Mouse (Mus musculus): ENCODE measurements at regions not wholly inside any gene's neighbourhood (a gene's known extent, or its start where the extent isn't known, plus 50 kb on each side); places are given as distances from the start of the nearest gene placed in this dataset.
A peak's percentile ranks its signal among the peaks of the same experiment; 100 is the strongest.

GRCm38 (mm10) chr16:92955087-92955486, 129.1 kb upstream of the Runx1 start:
- TF ChIP-seq CTCF (IDR thresholded peaks at IDR 0.05): no peak
- intact Hi-C loops (cut with DNase I): no loop called here
- no peak overlapping the region for H3K4me3 ChIP-seq
- DNase-seq (ENCODE audit: extremely low spot score in 1 of 2, low spot score in 2 of 2): no peak
- no peak overlapping the region for H3K27ac ChIP-seq

DNA sequence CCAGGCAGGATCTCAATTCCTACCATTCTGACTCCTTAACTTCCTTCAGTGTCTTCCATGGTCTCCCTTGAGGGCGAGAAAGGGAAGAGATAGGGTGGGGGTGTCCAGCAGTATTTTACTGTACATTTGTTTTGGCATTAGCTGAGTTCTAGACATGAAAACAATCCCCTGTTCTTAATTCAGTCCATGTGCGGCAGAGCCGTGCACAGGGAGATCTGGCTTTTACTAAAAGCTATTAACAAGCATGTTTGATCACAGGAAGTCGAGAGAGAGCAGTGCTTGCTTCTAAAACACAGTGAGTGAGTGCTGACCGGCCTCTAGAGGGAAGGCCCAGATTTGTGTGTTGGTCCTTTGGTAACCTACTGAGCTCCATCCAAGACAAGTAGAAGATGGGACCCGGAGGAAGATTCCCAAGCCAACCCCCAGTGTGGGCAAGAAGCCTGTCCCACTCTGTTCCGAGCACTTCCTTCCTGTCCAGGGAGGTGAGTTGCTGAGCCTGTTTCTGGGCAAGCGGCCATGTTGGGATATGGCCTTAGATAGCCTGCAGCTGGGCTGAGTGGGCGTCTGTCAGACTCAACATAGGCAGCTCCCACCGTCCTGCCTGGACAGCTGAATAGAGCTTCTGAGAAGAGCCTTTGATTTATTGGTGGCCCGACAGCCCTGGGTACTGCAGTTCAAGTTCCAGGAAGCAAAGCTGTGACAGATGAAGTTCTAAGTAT, 128.1 kb upstream of the Runx1 start:
- intact Hi-C loops (cut with DNase I): no loop called here
- no peak for DNase-seq (ENCODE audit: extremely low spot score in 1 of 2, low spot score in 2 of 2)
- TF ChIP-seq CTCF (IDR thresholded peaks at IDR 0.05): no peak
- H3K27ac ChIP-seq: no peak overlapping the region
- no peak overlapping the region for H3K4me3 ChIP-seq

DNA sequence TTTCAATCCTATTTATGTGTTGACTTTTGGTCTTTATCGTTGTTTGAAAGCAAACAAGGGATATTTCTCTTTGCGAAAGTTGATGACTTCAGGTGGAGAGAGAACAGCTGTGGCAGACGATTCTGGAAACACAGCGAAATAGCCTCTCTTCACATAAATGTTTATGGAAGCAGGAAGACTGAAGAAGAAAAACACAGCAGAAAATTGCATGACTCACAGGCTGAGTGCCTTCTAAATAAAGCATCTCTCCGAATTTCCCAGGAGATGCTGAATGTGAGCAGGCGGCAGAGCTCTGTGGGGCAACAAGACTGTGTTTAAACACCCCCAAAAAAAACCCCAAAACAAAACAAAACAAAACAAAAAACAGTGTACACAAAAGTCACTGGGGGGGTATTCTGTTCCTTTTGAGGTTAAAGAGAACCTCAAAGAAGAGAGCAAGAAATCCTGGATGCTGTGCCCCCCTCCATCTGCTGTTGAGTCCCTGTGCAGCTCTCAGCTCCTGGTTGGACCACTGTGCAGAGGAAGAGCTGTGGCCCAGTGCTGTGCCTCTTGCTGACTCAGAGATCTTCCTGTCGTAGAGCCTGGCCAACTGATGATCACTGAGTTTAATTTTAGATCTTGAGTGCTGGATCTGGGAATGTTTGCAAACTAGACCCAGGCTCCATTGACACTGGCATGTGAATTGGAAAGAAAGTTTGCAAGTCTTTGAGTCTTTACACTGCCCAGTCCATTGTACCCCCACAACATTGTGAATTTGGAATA, 126.6 kb upstream of the Runx1 start:
- Histone ChIP-seq H3K4me3 (no peak overlapping the region), H3K27ac (peak overlapping the region; percentile 40; the same call in 1 of the 2 replicates)
- intact Hi-C loops (cut with DNase I): no loop called here
- no peak for TF ChIP-seq CTCF (IDR thresholded peaks at IDR 0.05)
- DNase-seq (ENCODE audit: extremely low spot score in 1 of 2, low spot score in 2 of 2): peak; percentile 15 to 16

DNA sequence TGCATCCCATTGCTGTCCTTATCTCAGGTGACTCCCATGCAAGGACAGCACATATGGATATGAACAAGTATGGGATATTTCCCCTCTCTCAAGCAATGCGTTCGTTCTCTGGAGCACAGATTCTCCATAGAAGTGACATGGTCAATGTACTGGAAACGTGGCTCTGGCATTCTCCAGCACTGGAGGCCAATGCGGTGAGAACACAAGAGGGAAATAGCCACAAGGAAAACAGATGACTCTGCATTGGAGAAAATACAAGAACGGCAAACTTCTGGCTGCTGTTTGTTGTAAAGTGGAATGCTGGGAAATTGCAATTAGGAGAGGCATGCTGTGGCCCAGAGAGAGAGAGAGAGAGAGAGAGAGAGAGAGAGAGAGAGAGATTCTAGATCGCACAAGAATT, 125.6 kb upstream of the Runx1 start:
- no peak for DNase-seq (ENCODE audit: extremely low spot score in 1 of 2, low spot score in 2 of 2)
- Histone ChIP-seq H3K4me3 (no peak overlapping the region), H3K27ac (no peak overlapping the region)
- intact Hi-C loops (cut with DNase I): no loop called here
- no peak for TF ChIP-seq CTCF (IDR thresholded peaks at IDR 0.05)

- Histone ChIP-seq H3K4me3 (no peak overlapping the region), H3K27ac (no peak overlapping the region)
- no peak for TF ChIP-seq CTCF (IDR thresholded peaks at IDR 0.05)
- intact Hi-C loops (cut with DNase I): no loop called here
- DNase-seq (ENCODE audit: extremely low spot score in 1 of 2, low spot score in 2 of 2): peak in 1 of 2 experiments; percentile 10
Observed at GRCm38 (mm10) chr16:92948494-92948893, 122.5 kb upstream of the Runx1 start.

- no peak for TF ChIP-seq CTCF (IDR thresholded peaks at IDR 0.05)
- no peak for DNase-seq (ENCODE audit: extremely low spot score in 1 of 2, low spot score in 2 of 2)
- intact Hi-C loops (cut with DNase I): no loop called here
- no peak overlapping the region for H3K27ac ChIP-seq
- no peak overlapping the region for H3K4me3 ChIP-seq
Observed at GRCm38 (mm10) chr16:92946554-92946953, 120.6 kb upstream of the Runx1 start.

- Histone ChIP-seq H3K4me3 (no peak overlapping the region), H3K27ac (no peak overlapping the region)
- no peak for TF ChIP-seq CTCF (IDR thresholded peaks at IDR 0.05)
- no peak for DNase-seq (ENCODE audit: extremely low spot score in 1 of 2, low spot score in 2 of 2)
- intact Hi-C loops (cut with DNase I): no loop called here
Observed at GRCm38 (mm10) chr16:92943901-92944300, 118.0 kb upstream of the Runx1 start.

DNA sequence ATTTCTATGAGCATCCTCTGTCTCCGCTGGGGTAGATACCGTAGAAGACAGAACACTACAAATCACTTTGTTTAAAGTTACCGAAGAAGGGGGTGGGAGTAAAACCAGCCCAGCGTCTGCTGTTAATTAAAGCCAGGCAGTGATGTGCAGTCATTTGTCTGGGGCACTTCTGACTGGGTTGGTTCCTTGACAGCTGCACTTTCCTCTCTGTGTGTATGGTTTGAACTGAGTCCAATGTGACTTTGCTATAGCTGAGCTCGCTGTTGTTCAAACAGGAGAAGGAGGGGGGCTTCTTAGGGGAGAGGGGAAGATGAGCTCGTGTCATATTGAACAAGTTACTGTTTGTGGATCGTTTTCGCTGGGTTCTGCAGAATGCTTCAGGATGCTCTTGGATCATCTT, 113.7 kb upstream of the Runx1 start:
- intact Hi-C loops (cut with DNase I): no loop called here
- no peak for DNase-seq (ENCODE audit: extremely low spot score in 1 of 2, low spot score in 2 of 2)
- H3K27ac ChIP-seq: no peak overlapping the region
- TF ChIP-seq CTCF (IDR thresholded peaks at IDR 0.05): no peak
- H3K4me3 ChIP-seq: no peak overlapping the region

- TF ChIP-seq CTCF (IDR thresholded peaks at IDR 0.05): no peak
- intact Hi-C loops (cut with DNase I): no loop called here
- Histone ChIP-seq H3K27ac (no peak overlapping the region), H3K4me3 (no peak overlapping the region)
- DNase-seq (ENCODE audit: extremely low spot score in 1 of 2, low spot score in 2 of 2): no peak
Observed at GRCm38 (mm10) chr16:92935848-92936535, 110.0 kb upstream of the Runx1 start.

DNA sequence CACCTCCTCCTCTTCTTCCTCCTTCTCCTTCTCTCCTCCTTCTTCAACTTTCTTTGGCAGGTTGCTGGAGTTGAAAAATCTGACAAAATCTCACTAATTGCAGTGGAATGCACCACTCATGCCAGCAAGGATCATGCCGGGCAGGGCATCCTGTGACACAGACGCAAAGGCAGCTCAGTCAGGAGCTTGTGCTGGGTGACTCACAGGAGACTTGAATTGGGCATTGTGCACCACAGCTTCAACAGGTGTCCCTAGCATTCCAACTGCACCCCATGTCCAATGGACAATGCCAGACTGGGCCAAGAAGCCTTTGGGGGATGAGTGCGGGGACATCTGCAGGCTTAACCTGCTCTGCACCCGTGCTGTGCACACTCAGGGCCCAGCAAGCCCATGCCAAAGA, 104.2 kb upstream of the Runx1 start:
- no peak for DNase-seq (ENCODE audit: extremely low spot score in 1 of 2, low spot score in 2 of 2)
- no peak for TF ChIP-seq CTCF (IDR thresholded peaks at IDR 0.05)
- no peak overlapping the region for H3K27ac ChIP-seq
- intact Hi-C loops (cut with DNase I): no loop called here
- H3K4me3 ChIP-seq: no peak overlapping the region

DNA sequence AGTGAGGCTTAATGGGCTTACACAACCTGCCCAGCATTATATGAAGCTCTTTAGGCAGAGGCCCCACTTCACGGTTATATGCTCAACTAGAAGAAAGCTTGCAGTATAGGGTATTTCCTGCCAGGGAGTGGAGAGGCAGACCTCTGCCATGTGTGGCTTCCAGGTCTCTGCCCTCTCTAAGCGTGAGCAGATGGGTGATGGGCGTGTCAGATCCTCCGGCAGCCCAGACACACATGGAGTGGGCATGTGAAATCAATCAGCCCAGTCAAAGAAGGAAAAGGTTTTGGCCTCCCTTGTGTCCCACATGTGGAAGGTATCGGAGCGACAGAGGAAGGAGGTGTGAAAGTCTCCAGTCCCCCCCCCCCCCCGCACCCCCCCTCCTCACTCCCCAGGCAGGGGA, 102.3 kb upstream of the Runx1 start:
- H3K27ac ChIP-seq: no peak overlapping the region
- no peak overlapping the region for H3K4me3 ChIP-seq
- no peak for DNase-seq (ENCODE audit: extremely low spot score in 1 of 2, low spot score in 2 of 2)
- TF ChIP-seq CTCF (IDR thresholded peaks at IDR 0.05): no peak
- intact Hi-C loops (cut with DNase I): no loop called here

- H3K27ac ChIP-seq: no peak overlapping the region
- H3K4me3 ChIP-seq: no peak overlapping the region
- intact Hi-C loops (cut with DNase I): no loop called here
- no peak for DNase-seq (ENCODE audit: extremely low spot score in 1 of 2, low spot score in 2 of 2)
- no peak for TF ChIP-seq CTCF (IDR thresholded peaks at IDR 0.05)
Observed at GRCm38 (mm10) chr16:92927662-92928061, 101.7 kb upstream of the Runx1 start.
